Mouse (Mus musculus): ENCODE data around the gene Il10rb. TPM values are rescaled to one million over a fixed set of nuclear protein-coding genes. Genes with fewer than 3 reads are reported as not detected.

The Il10rb gene
- total RNA-seq, 2 experiments from 2014 or later: 9.7 to 11.2 TPM

- no peak for DNase-seq (ENCODE audit: extremely low spot score in 1 of 2, low spot score in 1 of 2)
These were observed 60.6 kb downstream of the Il10rb start for GRCm38 (mm10) chr16:91466566-91466965.

GRCm38 (mm10) chr16:91470470-91470869, 64.5 kb downstream of the Il10rb start:
- no peak for DNase-seq (ENCODE audit: extremely low spot score in 1 of 2, low spot score in 1 of 2)

- DNase-seq (ENCODE audit: extremely low spot score in 1 of 2, low spot score in 1 of 2): no peak
These were observed 65.5 kb downstream of the Il10rb start for GRCm38 (mm10) chr16:91471481-91471880.

Other genes starting within 250 kb of the Il10rb start
- gene Olig2, start 180.7 kb upstream of the Il10rb start, total RNA-seq (2021): 10 to 100 TPM; 37.2 to 38.6 TPM
- 100 to 1,000 TPM; 160 to 181 TPM for gene Olig1, start 136.4 kb upstream of the Il10rb start, total RNA-seq (2021)
- gene Ifnar2, start 33.4 kb upstream of the Il10rb start, total RNA-seq (2021): 10 to 100 TPM; 23.8 TPM
- not detected for gene Gm21970, start 14.4 kb upstream of the Il10rb start, total RNA-seq (2021)
- 10 to 100 TPM; 48.8 to 55.6 TPM for gene Ifnar1, start 79.1 kb downstream of the Il10rb start, total RNA-seq (2021)
- gene Ifngr2, start 140.9 kb downstream of the Il10rb start, total RNA-seq (2021): 10 to 100 TPM; 61.5 to 71.9 TPM
- gene Tmem50b, start 191.6 kb downstream of the Il10rb start, total RNA-seq (2021): 100 to 1,000 TPM; 105 to 120 TPM
- gene Dnajc28, start 212.9 kb downstream of the Il10rb start, total RNA-seq (2021): 10 to 100 TPM in 1 of 2 experiments, 1 to 10 TPM in 1; 8.2 to 10.3 TPM
- gene Gart, start 240.8 kb downstream of the Il10rb start, total RNA-seq (2021): 10 to 100 TPM; 46.6 to 47.7 TPM
- 100 to 1,000 TPM; 212 to 264 TPM for gene Son, start 241.3 kb downstream of the Il10rb start, total RNA-seq (2021)